Mouse (Mus musculus) embryonic fibroblast, embryonic 13.5 days (primary cell): Measurements from ENCODE around the gene Baz2b. TPM values are rescaled to one million over a fixed set of nuclear protein-coding genes. Genes with fewer than 3 reads are reported as not detected.

Source experiments
- H3K27ac ChIP-seq: 2 replicates; pipeline ENCODE4 v1.5.1; 2012; ENCODE audit warnings: low read length, control low read depth, inconsistent platforms; ENCODE audit not compliant: insufficient read depth
- H3K4me1 ChIP-seq: 2 replicates; pipeline ENCODE4 v1.6.1; 2011; ENCODE audit warnings: low read length; ENCODE audit not compliant: control insufficient read depth, insufficient read depth
- H3K4me3 ChIP-seq: 2 replicates; pipeline ENCODE4 v1.5.1; 2011; ENCODE audit warnings: mild to moderate bottlenecking, control low read depth, low read length; ENCODE audit not compliant: insufficient read depth
- CTCF ChIP-seq: IDR thresholded peaks from 2 replicates; pipeline ENCODE4 v1.5.1; 2011; ENCODE audit warnings: mild to moderate bottlenecking, control low read depth, low read length, moderate library complexity, borderline replicate concordance; ENCODE audit not compliant: insufficient read depth
- POLR2A ChIP-seq: IDR thresholded peaks from 2 replicates; pipeline ENCODE4 v1.6.1; 2011; ENCODE audit warnings: low read depth, mild to moderate bottlenecking, control low read depth, low read length, moderate library complexity
- polyA plus RNA-seq: library from polyadenylated mRNA; stranded (reverse); fragments of >200 nt; gene quantifications from 2 replicates; pipeline ENCODE4 v1.2.4, GENCODE M21; 2011; ENCODE audit warnings: low read depth; ENCODE audit not compliant: missing spikeins, insufficient read length

Baz2b gene
- polyA plus RNA-seq, 1 experiment: 31.9 TPM

DNA sequence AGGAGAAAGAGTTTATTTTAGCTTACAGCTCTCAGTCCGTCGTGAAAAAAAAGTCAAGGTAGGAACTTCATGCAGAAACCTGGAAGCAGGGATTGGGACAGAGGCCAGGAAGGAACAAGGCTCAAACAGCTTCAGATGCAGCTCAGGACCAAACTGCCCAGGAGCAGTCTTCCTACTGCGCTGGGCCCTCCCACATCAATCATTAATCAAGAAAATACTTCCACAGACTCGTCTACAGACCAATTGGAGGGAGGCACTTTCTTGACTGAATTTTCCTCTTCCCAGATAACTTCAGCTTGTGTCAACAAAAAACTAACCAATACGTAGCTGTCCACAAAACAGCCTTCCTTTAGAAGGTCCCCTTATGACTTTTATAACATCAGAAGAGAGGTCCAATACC, 144.2 kb downstream of the Baz2b start:
- no peak overlapping the region for H3K4me3 ChIP-seq
- no peaks in the 10 kb centered on the region for H3K4me1 ChIP-seq
- TF ChIP-seq POLR2A (no peak), CTCF (no peak)
- H3K27ac ChIP-seq: no peak overlapping the region

DNA sequence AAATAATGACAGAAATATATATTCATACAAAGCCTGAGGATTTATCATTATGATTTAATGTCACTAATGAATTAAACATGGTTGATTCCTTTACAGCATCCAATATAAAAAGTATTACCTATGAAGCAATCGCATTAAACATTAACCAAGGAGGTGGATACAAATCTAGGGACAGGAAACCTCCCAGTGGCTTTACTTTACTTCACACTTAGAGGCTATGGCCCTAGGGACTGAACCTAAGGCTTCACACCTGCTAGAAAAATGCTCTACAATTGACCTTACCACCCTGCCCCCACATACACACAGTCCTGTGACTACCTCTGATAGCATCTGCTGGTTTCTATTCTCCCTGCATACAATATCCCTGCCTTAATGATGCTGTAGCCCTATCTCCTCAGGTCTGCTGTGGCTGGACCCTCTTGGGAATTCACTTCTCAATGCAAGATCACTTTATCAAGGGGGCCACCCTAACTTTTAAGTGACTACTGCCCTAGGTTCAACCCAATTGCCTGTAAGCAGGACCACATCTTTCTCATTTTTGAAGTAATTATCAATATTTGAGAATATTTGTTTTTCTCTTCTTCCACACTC, 149.4 kb downstream of the Baz2b start:
- Histone ChIP-seq H3K4me3 (no peak overlapping the region), H3K27ac (no peak overlapping the region), H3K4me1 (no peaks in the 10 kb centered on the region)
- TF ChIP-seq POLR2A (no peak), CTCF (no peak)

GRCm38 (mm10) chr2:60059300-60059699, 150.3 kb downstream of the Baz2b start:
- Histone ChIP-seq H3K4me3 (no peak overlapping the region), H3K27ac (no peak overlapping the region), H3K4me1 (no peaks in the 10 kb centered on the region)
- TF ChIP-seq POLR2A: no peak
- no peak for TF ChIP-seq CTCF

- Histone ChIP-seq H3K4me1 (no peaks in the 10 kb centered on the region), H3K4me3 (no peak overlapping the region), H3K27ac (no peak overlapping the region)
- no peak for TF ChIP-seq CTCF
- no peak for TF ChIP-seq POLR2A
Measured at GRCm38 (mm10) chr2:60056043-60056442, 153.6 kb downstream of the Baz2b start.

- no peak for TF ChIP-seq CTCF
- no peak for TF ChIP-seq POLR2A
- H3K4me1 ChIP-seq: no peaks in the 10 kb centered on the region
- no peak overlapping the region for H3K4me3 ChIP-seq
- H3K27ac ChIP-seq: no peak overlapping the region
Measured at GRCm38 (mm10) chr2:60054808-60055535, 154.7 kb downstream of the Baz2b start.

GRCm38 (mm10) chr2:60053222-60054010, 156.2 kb downstream of the Baz2b start:
- no peaks in the 10 kb centered on the region for H3K4me1 ChIP-seq
- no peak overlapping the region for H3K27ac ChIP-seq
- no peak overlapping the region for H3K4me3 ChIP-seq
- no peak for TF ChIP-seq CTCF
- no peak for TF ChIP-seq POLR2A

- TF ChIP-seq CTCF (no peak), POLR2A (no peak)
- no peak overlapping the region for H3K27ac ChIP-seq
Measured at GRCm38 (mm10) chr2:60050667-60051460, 158.8 kb downstream of the Baz2b start.

DNA sequence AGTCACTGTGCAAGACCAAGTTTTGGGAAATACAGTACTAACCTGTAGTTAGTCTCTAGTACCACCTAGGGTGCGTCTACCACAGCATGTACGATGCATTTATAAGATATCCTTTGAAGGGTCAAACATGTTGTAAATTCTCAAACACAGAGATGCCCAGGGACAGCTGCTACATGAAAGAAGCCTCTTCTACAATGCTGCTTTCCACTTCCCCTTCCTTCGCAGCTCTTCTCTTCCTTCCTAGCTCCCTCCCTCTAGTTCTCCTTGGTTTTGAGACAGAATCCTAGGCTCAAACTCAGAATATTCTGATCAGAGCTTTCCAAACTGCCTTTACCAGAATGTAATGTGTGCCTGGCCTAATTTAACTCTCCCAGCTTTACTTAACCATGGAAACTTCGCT, 159.8 kb downstream of the Baz2b start:
- TF ChIP-seq CTCF: no peak
- no peak for TF ChIP-seq POLR2A
- Histone ChIP-seq H3K27ac (no peak overlapping the region), H3K4me3 (no peak overlapping the region), H3K4me1 (no peaks in the 10 kb centered on the region)

More at GRCm38 (mm10) chr2:60050667-60051460, 158.8 kb downstream of the Baz2b start:
- no peak overlapping the region for H3K4me3 ChIP-seq
- H3K4me1 ChIP-seq: no peaks in the 10 kb centered on the region

- Histone ChIP-seq H3K4me3 (no peak overlapping the region), H3K27ac (no peak overlapping the region), H3K4me1 (no peaks in the 10 kb centered on the region)
- TF ChIP-seq POLR2A (no peak), CTCF (no peak)
Measured at GRCm38 (mm10) chr2:60049351-60049750, 160.3 kb downstream of the Baz2b start.

DNA sequence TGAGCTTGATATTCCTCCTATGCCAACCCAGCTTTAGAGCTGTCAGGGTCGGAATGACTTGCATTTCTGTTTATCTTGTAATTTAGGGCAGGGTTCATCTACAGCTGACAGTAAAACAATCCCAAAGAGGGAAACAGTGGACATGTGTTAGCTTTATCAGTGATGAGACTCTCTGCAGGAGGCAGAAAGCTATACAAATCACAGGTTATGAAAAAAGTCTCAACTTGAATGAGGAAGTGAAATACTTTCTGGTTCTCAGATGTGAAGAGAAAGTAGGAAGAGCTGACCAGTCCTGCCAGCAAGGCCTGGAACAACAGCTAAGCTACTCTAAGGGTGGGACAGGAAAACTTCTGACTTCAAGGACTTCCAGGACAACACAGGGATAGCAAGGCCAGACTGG, 163.6 kb downstream of the Baz2b start:
- no peak for TF ChIP-seq POLR2A
- TF ChIP-seq CTCF: no peak
- Histone ChIP-seq H3K27ac (no peak overlapping the region), H3K4me3 (no peak overlapping the region), H3K4me1 (no peaks in the 10 kb centered on the region)
